Mouse (Mus musculus) thymus, adult 2 months (tissue): ENCODE results near the gene Strbp.

ENCODE experiments used
- CTCF ChIP-seq: fragments of 200-500 bp; IDR thresholded peaks from 2 replicates; pipeline ENCODE4 v1.5.1; 2012; ENCODE audit warnings: mild to moderate bottlenecking, control low read depth, low read length, moderate library complexity, borderline replicate concordance; ENCODE audit not compliant: control insufficient read depth, poor library complexity, insufficient read depth; ENCODE audit errors: extremely low read depth
- POLR2A ChIP-seq: fragments of 200-500 bp; IDR thresholded peaks from 2 replicates; pipeline ENCODE4 v1.6.1; 2012; ENCODE audit warnings: mild to moderate bottlenecking, low read length, control low read depth, moderate library complexity; ENCODE audit not compliant: control insufficient read depth, poor library complexity, insufficient read depth; ENCODE audit errors: extremely low read depth

DNA sequence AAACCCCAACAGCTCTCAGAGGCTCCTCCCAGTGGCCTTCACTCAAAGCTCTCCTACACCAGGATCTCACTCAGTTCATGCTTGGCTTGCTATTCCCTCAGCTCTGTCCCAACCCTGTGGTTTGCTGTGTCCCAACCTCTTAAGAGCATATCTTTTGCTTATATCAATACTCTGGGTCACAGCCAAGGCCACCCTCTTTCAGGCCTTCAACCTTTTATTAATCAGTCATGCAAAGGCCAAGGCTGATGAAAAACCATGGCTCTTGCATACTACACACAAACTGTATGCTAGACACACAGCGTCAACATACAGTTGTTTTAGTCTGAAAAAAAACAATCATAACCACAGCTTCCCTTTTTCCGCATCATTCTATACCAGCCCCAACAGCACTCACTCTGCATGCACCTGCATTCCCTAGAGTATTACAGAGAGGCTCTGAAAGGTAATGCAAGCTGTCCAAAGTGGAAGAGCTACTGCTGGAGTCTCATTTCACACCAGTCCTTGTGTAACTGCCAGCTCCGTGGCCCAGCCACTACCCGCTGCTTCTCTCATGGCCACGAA is 27.7 kb upstream of the Strbp start:
- no peak for TF ChIP-seq CTCF
- no peak for TF ChIP-seq POLR2A
